Mouse (Mus musculus): ENCODE measurements at regions not wholly inside any gene's neighbourhood (a gene's known extent, or its start where the extent isn't known, plus 50 kb on each side); places are given as distances from the start of the nearest gene placed in this dataset.

- Histone ChIP-seq H3K9me3 (replicated peaks; ENCODE audit: control insufficient read depth, low read length) (no peaks in the 10 kb centered on the region), H3K27ac (ENCODE audit: low read length) (no peak overlapping the region), H3K4me3 (ENCODE audit: low read length) (no peak overlapping the region), H3K4me2 (ENCODE audit: low read depth, low read length) (no peak overlapping the region), H3K9ac (ENCODE audit: low read length) (no peak overlapping the region), H3K4me1 (ENCODE audit: control insufficient read depth, insufficient read depth, low read length) (no peaks in the 10 kb centered on the region), H3K27me3 (ENCODE audit: control insufficient read depth, insufficient read depth, low read length) (no peaks in the 10 kb centered on the region; the same call in 1 of the 2 replicates), H3K36me3 (ENCODE audit: control insufficient read depth, insufficient read depth) (no peaks in the 10 kb centered on the region)
- 67% methylated on average over 6 of the region's 6 CpGs for WGBS
- no peak for ATAC-seq (replicated peaks; ENCODE audit: extremely low read depth, insufficient read depth, low FRiP score)
Observed at GRCm38 (mm10) chr9:122691879-122692278, 55.3 kb upstream of the Topaz1 start.

- Histone ChIP-seq H3K4me1 (ENCODE audit: control insufficient read depth, insufficient read depth, low read length) (no peaks in the 10 kb centered on the region), H3K27me3 (ENCODE audit: control insufficient read depth, insufficient read depth, low read length) (no peaks in the 10 kb centered on the region), H3K27ac (ENCODE audit: low read length) (no peak overlapping the region), H3K4me3 (ENCODE audit: low read length) (no peak overlapping the region), H3K9ac (ENCODE audit: low read length) (no peak overlapping the region), H3K9me3 (replicated peaks; ENCODE audit: control insufficient read depth, low read length) (no peaks in the 10 kb centered on the region), H3K36me3 (ENCODE audit: control insufficient read depth, insufficient read depth) (no peaks in the 10 kb centered on the region), H3K4me2 (ENCODE audit: low read depth, low read length) (no peak overlapping the region)
- no peak for ATAC-seq (replicated peaks; ENCODE audit: extremely low read depth, insufficient read depth, low FRiP score)
- 10% methylated on average over 1 of the region's 1 CpGs for WGBS
Observed at GRCm38 (mm10) chr9:122695724-122696123, 51.4 kb upstream of the Topaz1 start.

Small RNA genes in the stretch of these regions (microRNA-seq; reads per million reads assigned to microRNA genes)
- 52.4 reads per million, percentile 45 among the genes with 10 or more reads in this experiment for gene Mir138-1
